Mouse (Mus musculus) spleen, embryonic (tissue): ENCODE measurements around the gene Foxred2.

ENCODE experiments used
- CTCF ChIA-PET: fragments of 350-600 bp; sonication (Branson Sonifier 250); formaldehyde crosslinking; loops from one replicate; lab custom pipeline; 2022; lab: Charles Lee

The Foxred2 gene

DNA sequence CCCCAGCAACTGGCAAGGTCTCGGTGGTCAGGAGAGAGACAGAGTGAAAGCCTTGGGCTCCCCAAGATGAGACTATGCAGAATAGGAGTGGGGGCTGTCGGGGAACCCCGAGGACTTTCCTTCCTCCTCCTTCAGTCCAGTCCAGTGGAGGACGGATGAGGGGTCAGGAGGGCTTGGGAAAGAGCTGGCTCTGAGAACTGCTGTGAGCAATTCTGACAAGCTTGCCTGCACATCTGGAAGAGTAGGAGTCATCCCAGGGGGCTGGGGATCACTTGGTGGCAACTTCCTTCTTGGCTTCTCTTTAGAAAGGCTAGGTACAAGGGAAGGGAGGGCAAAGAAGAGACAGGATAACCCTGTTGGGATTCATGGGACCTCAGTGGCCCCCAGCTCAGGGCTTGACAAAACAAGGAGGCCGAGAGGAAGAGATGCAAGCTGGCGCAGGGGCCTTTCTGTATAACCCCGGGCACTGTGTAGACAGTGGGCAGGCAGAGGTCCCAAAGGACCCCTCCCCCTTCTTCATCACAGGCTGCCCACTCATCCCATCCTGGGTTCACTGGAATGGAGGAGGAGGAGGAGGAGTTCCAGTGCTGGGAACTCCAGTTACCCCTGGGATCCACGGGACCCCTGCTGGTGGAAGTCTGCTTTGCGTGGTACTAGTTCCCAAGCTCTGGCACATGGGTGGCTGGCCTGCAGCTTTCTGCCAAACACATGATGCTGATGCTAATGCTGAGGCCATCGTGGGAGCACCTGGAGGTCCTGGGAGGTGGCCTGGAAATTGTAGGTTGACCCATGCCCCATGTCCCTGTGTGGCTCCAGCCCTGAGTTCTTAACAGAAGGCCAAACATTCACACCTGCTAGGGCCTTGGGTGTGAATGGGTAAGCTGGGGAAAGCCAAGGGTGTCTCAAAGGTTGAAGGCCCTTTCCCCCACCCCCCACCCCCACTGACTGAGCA is 35.7 kb downstream of the Foxred2 start:
- CTCF ChIA-PET, result interaction anchor here (0.6 to 0.7 kb wide), 2 partner anchors 593 to 1261 kb away, joined by 3 to 7 read pairs; no protein-coding TSS in a partner anchor

DNA sequence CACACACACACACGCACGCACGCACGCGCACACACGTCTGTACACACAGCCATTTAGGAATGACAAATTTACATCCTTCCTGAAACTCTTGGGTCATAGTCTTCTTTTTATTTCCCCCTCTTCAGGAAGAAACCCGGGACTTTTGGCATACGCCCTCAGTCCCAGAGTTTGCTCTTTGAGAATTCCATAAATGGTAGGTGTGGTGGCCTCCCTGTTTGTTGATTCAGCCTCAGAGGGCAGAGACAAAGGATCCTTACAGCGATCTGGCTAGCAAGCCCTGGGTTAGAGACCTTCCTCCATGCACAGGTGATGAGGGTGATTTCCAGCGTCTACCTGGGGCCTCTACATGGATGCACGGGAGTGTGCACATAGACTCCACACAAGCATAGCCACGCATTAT is 37.1 kb downstream of the Foxred2 start:
- CTCF ChIA-PET, result no interaction called here

DNA sequence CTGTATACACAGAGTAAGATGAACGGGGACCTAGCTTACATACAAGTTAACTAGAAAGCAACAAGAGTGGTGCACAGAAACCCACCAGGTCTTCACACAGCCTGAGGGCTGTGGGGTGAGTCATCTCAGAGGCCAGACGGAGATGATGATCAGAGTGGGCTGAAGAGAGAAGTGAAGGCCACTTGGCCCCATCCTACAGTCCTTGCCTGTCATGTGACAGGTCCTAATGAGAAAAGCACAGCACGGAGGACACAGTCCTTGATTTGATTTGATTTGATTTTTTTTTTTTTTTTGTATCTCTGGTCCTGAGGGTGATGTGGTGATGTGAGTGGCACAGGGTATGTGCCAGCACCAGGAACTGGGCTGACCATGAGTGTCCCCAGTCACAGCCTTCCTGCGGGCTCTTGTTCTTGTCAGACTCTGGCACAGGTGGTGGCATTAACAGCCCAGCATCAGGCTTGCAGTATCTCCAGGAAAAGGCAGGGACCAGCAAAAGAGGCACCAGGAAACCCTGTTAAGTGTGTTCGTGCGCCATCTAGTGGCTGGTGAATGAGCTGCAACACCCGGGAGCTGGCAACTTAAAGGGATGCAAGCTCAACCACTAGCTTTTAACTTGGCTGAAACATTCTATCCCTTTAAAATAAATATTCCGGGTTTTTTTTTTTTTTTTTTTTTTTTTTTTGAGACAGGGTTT is 39.5 kb downstream of the Foxred2 start:
- CTCF ChIA-PET, result interaction anchor here (0.6 to 0.7 kb wide), 2 partner anchors 119 to 1191 kb away, joined by 3 read pairs; no protein-coding TSS in a partner anchor

GRCm38 (mm10) chr15:77915287-77915686 is 41.2 kb downstream of the Foxred2 start:
- CTCF ChIA-PET, result no interaction called here

- CTCF ChIA-PET, result interaction anchor here (0.6 kb wide), 1 partner anchor 86 kb away, joined by 5 read pairs; no protein-coding TSS in a partner anchor
Observed at GRCm38 (mm10) chr15:77914507-77914906, 42.0 kb downstream of the Foxred2 start.

- CTCF ChIA-PET, result no interaction called here
Observed at GRCm38 (mm10) chr15:77913054-77913453, 43.5 kb downstream of the Foxred2 start.

- CTCF ChIA-PET, result no interaction called here
Observed at GRCm38 (mm10) chr15:77912585-77912984, 43.9 kb downstream of the Foxred2 start.

DNA sequence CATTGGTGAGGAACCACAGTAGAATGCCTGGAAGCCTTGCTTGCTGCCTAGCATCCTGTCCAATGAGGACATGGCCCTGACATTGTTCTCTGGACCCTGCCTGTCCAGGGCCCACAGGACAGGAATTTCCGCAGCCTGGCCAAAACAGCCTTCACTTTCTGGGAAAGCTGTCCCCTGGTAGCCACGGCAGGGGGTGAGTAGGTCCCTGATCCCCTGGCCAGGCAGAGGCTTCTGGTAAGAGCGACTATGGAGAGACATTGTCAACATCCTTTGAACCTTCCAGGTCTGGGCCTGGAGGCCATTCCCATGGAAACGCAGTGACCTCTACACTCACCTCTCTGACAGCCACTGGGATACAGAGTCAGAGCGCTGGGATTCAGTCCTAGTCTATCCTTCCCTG is 44.5 kb downstream of the Foxred2 start:
- CTCF ChIA-PET, result no interaction called here

- CTCF ChIA-PET, result no interaction called here
Observed at GRCm38 (mm10) chr15:77911065-77911464, 45.5 kb downstream of the Foxred2 start.

DNA sequence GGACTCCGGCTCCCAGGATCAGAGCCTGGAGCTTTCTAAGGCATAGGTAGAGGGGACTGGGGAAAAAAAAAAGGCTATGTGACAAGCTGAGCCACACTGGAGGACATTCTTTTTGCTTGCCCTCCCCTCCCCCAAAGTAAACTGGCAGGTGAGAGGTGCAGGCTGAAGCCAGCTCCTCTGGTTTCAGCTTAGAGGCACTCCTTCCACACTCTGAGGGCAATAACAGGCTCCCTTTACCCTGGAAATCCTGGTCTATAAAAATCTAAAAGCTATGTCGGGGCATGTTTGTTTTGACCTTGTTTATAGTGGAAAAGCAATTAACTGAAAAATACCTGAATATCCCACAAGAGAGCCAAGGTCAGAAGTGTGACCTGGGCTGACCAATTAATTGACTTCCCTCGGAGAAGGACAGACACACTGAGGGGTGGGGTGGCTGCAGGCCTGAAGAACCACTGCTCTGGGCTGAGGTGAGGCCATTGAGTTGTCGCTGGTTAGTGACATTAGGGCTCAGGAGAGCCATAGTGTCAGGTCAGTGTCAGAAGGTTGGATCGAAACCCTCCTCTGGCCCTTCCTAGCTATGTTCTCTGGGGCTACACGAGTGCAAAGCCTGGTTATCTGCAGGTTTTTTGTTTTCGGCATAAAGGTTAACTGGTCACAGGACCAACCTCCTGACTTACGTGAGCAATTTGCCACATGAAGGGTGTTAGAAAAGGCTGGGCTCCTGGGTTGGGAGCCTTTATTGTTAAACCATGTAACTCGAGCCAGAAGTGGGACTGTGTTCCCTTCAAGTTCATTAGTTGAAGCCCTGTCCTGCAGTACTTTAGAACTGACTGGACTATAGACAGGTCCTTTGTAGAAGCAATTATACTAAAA is 48.6 kb downstream of the Foxred2 start:
- CTCF ChIA-PET, result interaction anchor here (0.5 to 1.0 kb wide), 2 partner anchors 127 to 559 kb away, joined by 3 to 9 read pairs; no protein-coding TSS in a partner anchor

DNA sequence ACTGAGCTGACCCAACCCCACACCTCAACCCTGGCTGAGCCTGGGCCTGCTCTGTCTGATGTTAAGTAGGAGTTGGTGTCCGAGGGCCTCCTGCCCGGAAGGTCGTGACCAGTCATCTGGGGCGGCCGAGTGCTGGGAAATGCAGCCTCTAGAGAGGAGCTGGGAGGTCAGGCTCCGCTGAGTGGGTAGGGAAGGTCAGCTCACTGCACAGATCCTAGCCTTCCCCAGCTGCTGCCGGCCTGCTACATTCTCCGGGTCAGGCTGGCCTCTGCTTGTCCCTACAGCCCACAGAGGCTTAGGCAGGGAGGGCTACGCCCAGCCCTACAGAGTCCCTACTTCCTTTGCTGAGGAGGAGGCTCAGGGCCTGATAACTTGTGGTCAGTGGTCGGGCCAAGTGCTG is 50.0 kb downstream of the Foxred2 start:
- CTCF ChIA-PET, result interaction anchor here (0.9 kb wide), 1 partner anchor 28 kb away, joined by 4 read pairs; no protein-coding TSS in a partner anchor

GRCm38 (mm10) chr15:77906081-77906480 is 50.4 kb downstream of the Foxred2 start:
- CTCF ChIA-PET, result interaction anchor here (0.9 kb wide), 1 partner anchor 28 kb away, joined by 4 read pairs; no protein-coding TSS in a partner anchor

- CTCF ChIA-PET, result interaction anchor here (0.6 kb wide), 1 partner anchor 145 kb away, joined by 6 read pairs; no protein-coding TSS in a partner anchor
Observed at GRCm38 (mm10) chr15:77905275-77905970, 51.1 kb downstream of the Foxred2 start.

DNA sequence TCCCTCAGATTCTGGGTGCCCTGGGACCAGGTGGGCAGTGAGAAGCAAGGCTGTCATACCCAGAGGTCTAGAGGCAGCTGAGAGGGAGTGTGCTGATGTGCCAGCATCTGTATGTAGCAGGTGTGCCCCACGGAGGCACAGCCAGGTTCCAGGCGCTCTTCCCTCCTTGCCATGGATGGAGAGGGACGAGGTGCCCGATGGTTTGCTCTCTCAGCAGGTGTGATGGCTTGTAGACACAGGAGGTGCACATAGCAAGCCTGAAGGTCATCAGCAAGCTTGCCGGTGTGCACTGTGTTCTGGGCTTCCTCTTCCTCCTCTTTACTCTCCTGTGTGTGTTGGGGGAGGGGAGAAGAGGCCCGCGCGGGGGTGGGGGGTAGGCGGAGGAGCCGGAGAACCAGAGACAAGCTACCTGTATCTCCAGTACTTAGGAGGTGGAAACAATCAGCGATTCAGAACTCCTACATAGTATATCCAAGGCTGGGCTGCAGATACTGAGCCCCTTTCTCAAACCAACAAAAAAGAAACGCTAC is 52.1 kb downstream of the Foxred2 start:
- CTCF ChIA-PET, result no interaction called here

GRCm38 (mm10) chr15:77903176-77903575 is 53.3 kb downstream of the Foxred2 start:
- CTCF ChIA-PET, result interaction anchor here (0.6 kb wide), 1 partner anchor 147 kb away, joined by 3 read pairs; no protein-coding TSS in a partner anchor

- CTCF ChIA-PET, result no interaction called here
Observed at GRCm38 (mm10) chr15:77894926-77895325, 61.6 kb downstream of the Foxred2 start.

DNA sequence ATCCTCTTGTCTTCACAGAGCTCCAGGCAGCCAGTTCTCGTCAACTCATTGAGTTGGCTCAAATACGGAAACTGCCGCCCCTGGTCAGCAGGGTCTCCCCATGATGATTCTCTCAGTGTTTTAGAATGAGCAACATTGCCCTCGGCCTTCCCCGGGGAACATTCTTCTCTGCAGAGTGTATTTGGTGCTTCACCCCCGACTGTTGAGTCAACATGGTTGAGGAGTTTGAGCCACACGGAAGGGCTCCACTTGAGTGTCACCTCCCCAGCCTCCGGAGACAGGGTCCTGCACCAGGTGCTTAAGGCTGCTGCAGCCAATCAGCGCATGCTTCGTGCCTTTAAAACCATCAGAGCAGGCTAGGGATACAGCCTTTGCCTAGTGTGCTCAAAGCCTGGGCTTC is 63.2 kb downstream of the Foxred2 start:
- CTCF ChIA-PET, result no interaction called here

- CTCF ChIA-PET, result no interaction called here
Observed at GRCm38 (mm10) chr15:77892420-77892819, 64.1 kb downstream of the Foxred2 start.

GRCm38 (mm10) chr15:77891766-77892165 is 64.8 kb downstream of the Foxred2 start:
- CTCF ChIA-PET, result no interaction called here
